Mouse (Mus musculus) midbrain, embryonic 14.5 days (tissue): ENCODE results near the gene Lst1. TPM values are rescaled to one million over a fixed set of nuclear protein-coding genes. Genes with fewer than 3 reads are reported as not detected.

Source experiments
- ATAC-seq: fragments of 200-750 bp; cut with Nextera tagmentation; 2 replicates; pipeline ENCODE4 v1.8.0; 2017; ENCODE audit warnings: moderate number of reproducible peaks, moderate library complexity; ENCODE audit not compliant: low FRiP score, low TSS enrichment
- DNase-seq: peaks from one replicate; pipeline ENCODE4 v3.0.0-alpha.2; 2015
- H3K27ac ChIP-seq: fragments of 300-500 bp; sonication (generic); replicated peaks from 2 replicates; pipeline ENCODE4 v1.5.1; 2014; ENCODE audit warnings: mild to moderate bottlenecking, low read depth, low read length, moderate library complexity
- H3K27me3 ChIP-seq: fragments of 300-500 bp; sonication (generic); 2 replicates; pipeline ENCODE4 v1.6.1; 2014; ENCODE audit warnings: low read length, control low read depth, mixed read lengths; ENCODE audit not compliant: control insufficient read depth, insufficient read depth
- H3K36me3 ChIP-seq: fragments of 300-500 bp; sonication (generic); 2 replicates; pipeline ENCODE4 v1.6.1; 2014; ENCODE audit warnings: low read length, control low read depth; ENCODE audit not compliant: control insufficient read depth, insufficient read depth
- H3K4me1 ChIP-seq: fragments of 300-500 bp; sonication (generic); 2 replicates; pipeline ENCODE4 v1.6.1; 2014; ENCODE audit warnings: mild to moderate bottlenecking, antibody characterized with exemption, low read length, control low read depth; ENCODE audit not compliant: control insufficient read depth, insufficient read depth
- H3K4me2 ChIP-seq: fragments of 300-500 bp; sonication (generic); 2 replicates; pipeline ENCODE4 v1.6.1; 2014; ENCODE audit warnings: mild to moderate bottlenecking, low read length, moderate library complexity
- H3K4me3 ChIP-seq: fragments of 300-500 bp; sonication (generic); replicated peaks from 2 replicates; pipeline ENCODE4 v1.5.1; 2014; ENCODE audit warnings: low read depth, low read length
- H3K9ac ChIP-seq: fragments of 300-500 bp; sonication (generic); replicated peaks from 2 replicates; pipeline ENCODE4 v1.6.1; 2014; ENCODE audit warnings: mild to moderate bottlenecking, low read length, moderate library complexity
- H3K9me3 ChIP-seq: fragments of 300-500 bp; sonication (generic); 2 replicates; pipeline ENCODE4 v1.6.1; 2016; ENCODE audit warnings: low read length, control low read depth, mixed read lengths; ENCODE audit not compliant: control insufficient read depth
- WGBS: fragments of 180-500 bp; shearing (Covaris S2); extraction: QIAGEN DNeasy Blood & Tissue Kit; methylation state at CpG from one replicate; pipeline ENCODE4 v1.1.7; 2014; 5-methylcytosine and 5-hydroxymethylcytosine counted together
- polyA plus RNA-seq: library from polyadenylated mRNA; unstranded; fragments of >200 nt; fragmentation: Nextera tagmentation; extraction: Ambion mirVana; gene quantifications from 2 replicates; pipeline ENCODE4 v1.2.1, GENCODE M21; 2014

The Lst1 gene
- polyA plus RNA-seq, 1 experiment from 2014 or later, result 9.0 TPM

- WGBS, result 86% methylated on average over 7 of the region's 7 CpGs
- Histone ChIP-seq H3K27ac (no peak overlapping the region), H3K4me3 (no peak overlapping the region), H3K9me3 (no peaks in the 10 kb centered on the region), H3K4me1 (peaks cover 18% of the 10 kb centered on the region), H3K9ac (no peak overlapping the region), H3K4me2 (no peak overlapping the region), H3K36me3 (no peaks in the 10 kb centered on the region), H3K27me3 (no peaks in the 10 kb centered on the region)
- ATAC-seq, result no peak
- DNase-seq, result no peak
Observed at GRCm38 (mm10) chr17:35167794-35168193, 20.4 kb downstream of the Lst1 start.

GRCm38 (mm10) chr17:35166352-35167035, 21.7 kb downstream of the Lst1 start:
- no peaks in the 10 kb centered on the region for H3K27me3 ChIP-seq
- H3K4me3 ChIP-seq, result peak overlapping the region; percentile 100; the same call in 1 of the 2 replicates
- H3K9ac ChIP-seq, result peak overlapping the region; percentile 60; the same call in 1 of the 2 replicates
- H3K4me2 ChIP-seq, result peak overlapping the region; percentile 98
- ATAC-seq (no peak), DNase-seq (peak; percentile 90)
- H3K27ac ChIP-seq, result peak overlapping the region; percentile 96
- peaks cover 31% of the 10 kb centered on the region for H3K4me1 ChIP-seq
- 70% methylated on average over 8 of the region's 8 CpGs for WGBS
- H3K9me3 ChIP-seq, result no peaks in the 10 kb centered on the region
- peaks cover 8% of the 10 kb centered on the region for H3K36me3 ChIP-seq

GRCm38 (mm10) chr17:35165451-35166155, 22.6 kb downstream of the Lst1 start:
- peak overlapping the region; percentile 98 for H3K4me2 ChIP-seq
- DNase-seq (peak; percentile 37), ATAC-seq (peak; percentile 83)
- no peaks in the 10 kb centered on the region for H3K27me3 ChIP-seq
- peaks cover 17% of the 10 kb centered on the region for H3K36me3 ChIP-seq
- peaks cover 32% of the 10 kb centered on the region for H3K4me1 ChIP-seq
- peak overlapping the region; percentile 60 for H3K9ac ChIP-seq
- no peaks in the 10 kb centered on the region for H3K9me3 ChIP-seq
- 21% methylated on average over 12 of the region's 12 CpGs for WGBS
- peak overlapping the region; percentile 96 for H3K27ac ChIP-seq
- peak overlapping the region; percentile 100 for H3K4me3 ChIP-seq

DNA sequence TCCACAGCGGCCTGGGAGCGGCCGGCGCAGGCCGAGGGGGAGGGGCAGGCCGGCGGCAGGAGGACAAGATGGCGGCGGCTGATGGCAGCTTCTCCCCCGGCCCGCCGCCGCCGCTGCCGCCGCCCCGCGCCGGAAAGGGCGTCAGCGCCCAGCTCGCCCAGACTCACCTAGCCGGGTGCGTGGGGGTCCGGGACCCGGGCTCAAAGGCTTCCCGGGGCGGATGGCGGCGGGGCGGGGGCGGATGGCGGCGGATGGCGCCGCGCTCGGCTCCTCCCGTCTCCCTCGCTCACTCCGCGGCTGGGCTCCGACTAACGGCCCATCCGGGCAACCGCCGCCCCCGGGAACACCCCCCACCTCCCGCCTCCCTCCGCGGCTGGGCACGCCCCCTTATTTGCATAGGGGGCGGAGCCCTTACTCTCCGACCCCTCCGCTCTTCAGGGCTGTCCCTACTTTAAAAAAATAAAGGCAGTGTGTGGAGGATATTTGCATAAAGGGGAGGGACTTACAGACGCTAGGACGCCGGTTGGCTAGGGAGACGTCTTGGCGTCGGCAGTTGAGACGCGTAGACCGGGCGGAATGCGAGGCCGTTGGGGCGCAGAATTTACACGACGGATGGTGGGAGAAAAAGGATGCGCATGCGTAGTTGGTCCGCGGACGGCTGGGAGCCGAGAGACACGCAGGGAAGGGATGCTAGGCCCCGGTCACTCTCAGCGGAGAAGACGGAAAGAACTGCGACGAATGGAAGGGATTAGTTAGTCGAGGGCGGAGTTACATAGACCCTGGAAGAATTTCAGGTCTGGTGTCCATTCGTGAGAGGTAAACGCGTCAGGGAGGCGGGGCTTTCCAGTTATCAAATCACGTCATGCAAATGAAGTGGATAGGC, 23.4 kb downstream of the Lst1 start, which contains the start of gene Prrc2a:
Gene Prrc2a (minus strand): TSS at position 330 of the 883 bp plus-strand sequence.
- ATAC-seq (peak; percentile 97), DNase-seq (peak; percentile 100)
- Histone ChIP-seq H3K4me2 (peak within 1 kb of the TSS; percentile 98), H3K4me1 (peaks cover 32% of the 10 kb centered on the region), H3K27ac (peak within 1 kb of the TSS; percentile 96), H3K27me3 (no peaks in the 10 kb centered on the region), H3K4me3 (peak within 1 kb of the TSS; percentile 100), H3K36me3 (peaks cover 25% of the 10 kb centered on the region), H3K9ac (peak within 1 kb of the TSS; percentile 99), H3K9me3 (no peaks in the 10 kb centered on the region)
- under 1% methylated on average over 65 of the region's 89 CpGs for WGBS

DNA sequence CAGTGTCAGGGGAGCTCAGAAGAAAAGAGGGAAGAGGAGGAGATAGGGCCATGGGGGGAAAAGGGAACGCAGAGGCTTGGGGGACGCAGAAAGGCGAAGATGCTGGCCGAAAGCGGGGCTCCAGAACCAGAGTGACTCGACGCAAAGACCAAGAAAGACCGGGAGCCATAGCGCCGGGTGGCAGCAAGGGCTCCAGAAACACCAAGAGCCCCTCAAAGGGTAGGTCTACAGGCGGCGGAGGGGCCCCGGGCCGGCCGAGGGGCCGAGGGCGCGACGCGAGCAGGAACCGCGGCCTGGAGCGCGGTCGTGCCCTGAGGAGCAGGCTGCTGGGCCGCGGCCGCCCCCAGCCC, 24.0 kb downstream of the Lst1 start:
- ATAC-seq, result no peak

GRCm38 (mm10) chr17:35163326-35164081, 24.7 kb downstream of the Lst1 start:
- Histone ChIP-seq H3K27ac (peak overlapping the region; percentile 96), H3K9me3 (no peaks in the 10 kb centered on the region), H3K36me3 (peaks cover 38% of the 10 kb centered on the region), H3K4me1 (peaks cover 32% of the 10 kb centered on the region), H3K4me2 (peak overlapping the region; percentile 98), H3K9ac (peak overlapping the region; percentile 99), H3K4me3 (peak overlapping the region; percentile 100), H3K27me3 (no peaks in the 10 kb centered on the region)
- ATAC-seq (no peak), DNase-seq (no peak)
- WGBS, result 15% methylated on average over 8 of the region's 8 CpGs

More for the DNA sequence above, 24.0 kb downstream of the Lst1 start:
- H3K4me3 ChIP-seq, result peak overlapping the region; percentile 100
- peaks cover 32% of the 10 kb centered on the region for H3K4me1 ChIP-seq
- H3K36me3 ChIP-seq, result peaks cover 31% of the 10 kb centered on the region
- H3K4me2 ChIP-seq, result peak overlapping the region; percentile 98
- H3K27me3 ChIP-seq, result no peaks in the 10 kb centered on the region
- peak overlapping the region; percentile 99 for H3K9ac ChIP-seq
- no peaks in the 10 kb centered on the region for H3K9me3 ChIP-seq
- peak overlapping the region; percentile 96 for H3K27ac ChIP-seq
- 0% methylated on average over 21 of the region's 28 CpGs for WGBS
- no peak for DNase-seq

DNA sequence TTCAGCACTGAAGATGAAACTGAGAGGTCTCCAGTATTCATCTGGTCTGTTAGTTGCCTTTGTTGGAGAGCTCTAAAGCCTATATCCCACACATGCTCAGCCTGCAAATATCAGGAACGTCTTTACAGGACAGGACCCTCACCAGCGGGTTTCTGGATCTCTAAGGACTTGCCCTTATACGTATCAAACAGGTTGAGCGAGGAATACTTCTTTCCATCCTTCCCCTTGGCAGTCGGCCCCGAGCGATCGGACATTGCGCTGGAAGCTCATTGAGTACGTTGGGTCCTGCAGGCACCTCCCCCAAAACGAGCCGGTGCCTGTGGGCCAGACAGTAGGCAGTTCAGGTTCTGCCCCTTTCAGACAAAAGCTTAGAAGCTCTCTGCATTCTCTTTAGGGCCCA, 25.5 kb downstream of the Lst1 start:
- H3K4me1 ChIP-seq, result peaks cover 32% of the 10 kb centered on the region
- H3K36me3 ChIP-seq, result peaks cover 46% of the 10 kb centered on the region
- H3K27ac ChIP-seq, result peak overlapping the region; percentile 28; the same call in 1 of the 2 replicates

DNA sequence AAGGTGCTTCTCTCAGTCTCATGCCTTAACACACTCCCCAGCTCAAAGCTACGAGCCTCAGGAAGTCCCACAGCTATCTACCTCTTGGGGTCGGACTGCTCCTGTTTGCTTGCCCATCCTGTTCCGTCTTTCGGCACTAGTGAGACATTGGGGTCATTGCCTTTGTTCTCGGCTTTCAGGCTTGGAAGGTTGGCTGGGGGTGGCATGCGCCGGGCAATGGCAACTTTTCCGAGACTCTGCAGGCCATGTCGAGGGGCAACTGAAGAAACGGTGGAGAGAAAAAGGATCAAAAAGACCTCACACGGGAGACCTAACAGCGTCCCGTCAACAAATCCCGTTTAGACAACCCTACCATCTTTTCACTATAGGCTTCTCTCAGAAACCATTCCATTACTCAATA, 26.1 kb downstream of the Lst1 start:
- Histone ChIP-seq H3K4me1 (peaks cover 32% of the 10 kb centered on the region), H3K27ac (no peak overlapping the region), H3K4me2 (peak overlapping the region; percentile 98), H3K36me3 (peaks cover 52% of the 10 kb centered on the region), H3K4me3 (peak overlapping the region; percentile 100), H3K27me3 (no peaks in the 10 kb centered on the region), H3K9me3 (no peaks in the 10 kb centered on the region), H3K9ac (peak overlapping the region; percentile 99; the same call in 1 of the 2 replicates)
- no peak for ATAC-seq
- WGBS, result 67% methylated on average over 14 of the region's 14 CpGs
- DNase-seq, result no peak

More for the DNA sequence above, 25.5 kb downstream of the Lst1 start:
- Histone ChIP-seq H3K27me3 (no peaks in the 10 kb centered on the region), H3K4me3 (peak overlapping the region; percentile 100), H3K4me2 (peak overlapping the region; percentile 98), H3K9me3 (no peaks in the 10 kb centered on the region), H3K9ac (peak overlapping the region; percentile 99)
- 37% methylated on average over 12 of the region's 12 CpGs for WGBS
- ATAC-seq (no peak), DNase-seq (no peak)
